Mouse (Mus musculus) liver, embryonic 12.5 days (tissue): ENCODE data around the gene Kif14. TPM values are rescaled to one million over a fixed set of nuclear protein-coding genes. Genes with fewer than 3 reads are reported as not detected.

Experiments used
- ATAC-seq: fragments of 200-750 bp; cut with Nextera tagmentation; 2 replicates; pipeline ENCODE4 v1.8.0; 2017; ENCODE audit warnings: moderate number of reproducible peaks, mild to moderate bottlenecking, moderate library complexity
- H3K27ac ChIP-seq: fragments of 300-500 bp; sonication (generic); 2 replicates; pipeline ENCODE4 v1.5.1; 2016; ENCODE audit warnings: mild to moderate bottlenecking
- H3K27me3 ChIP-seq: fragments of 300-500 bp; sonication (generic); replicated peaks from 2 replicates; pipeline ENCODE4 v1.6.1; 2016; ENCODE audit warnings: mild to moderate bottlenecking, moderate library complexity
- H3K36me3 ChIP-seq: fragments of 300-500 bp; sonication (generic); 2 replicates; pipeline ENCODE4 v1.6.1; 2016; ENCODE audit warnings: mild to moderate bottlenecking, moderate library complexity
- H3K4me1 ChIP-seq: fragments of 300-500 bp; sonication (generic); 2 replicates; pipeline ENCODE4 v1.6.1; 2016
- H3K4me2 ChIP-seq: fragments of 300-500 bp; sonication (generic); 2 replicates; pipeline ENCODE4 v1.6.1; 2016; ENCODE audit warnings: mild to moderate bottlenecking, moderate library complexity
- H3K4me3 ChIP-seq: fragments of 300-500 bp; sonication (generic); 2 replicates; pipeline ENCODE4 v1.5.1; 2016; ENCODE audit warnings: mild to moderate bottlenecking, moderate library complexity
- H3K9ac ChIP-seq: fragments of 300-500 bp; sonication (generic); 2 replicates; pipeline ENCODE4 v1.6.1; 2016; ENCODE audit warnings: mild to moderate bottlenecking, moderate library complexity
- H3K9me3 ChIP-seq: fragments of 300-500 bp; sonication (generic); replicated peaks from 2 replicates; pipeline ENCODE4 v1.6.1; 2016; ENCODE audit warnings: mild to moderate bottlenecking, moderate library complexity
- WGBS: fragments of 180-500 bp; shearing (Covaris S2); methylation state at CpG from one replicate; pipeline ENCODE4 v1.1.7; 2016; ENCODE audit not compliant: insufficient replicate concordance; 5-methylcytosine and 5-hydroxymethylcytosine counted together
- polyA plus RNA-seq: library from polyadenylated mRNA; unstranded; fragments of >200 nt; fragmentation: Nextera tagmentation; extraction: Ambion mirVana; gene quantifications from 2 replicates; pipeline ENCODE4 v1.2.1, GENCODE M21; 2016

Kif14 gene
- polyA plus RNA-seq, 1 experiment from 2014 or later, result 11.3 TPM

- 75% methylated on average over 5 of the region's 5 CpGs for WGBS
- Histone ChIP-seq H3K36me3 (no peaks in the 10 kb centered on the region), H3K4me2 (no peak overlapping the region), H3K9me3 (no peaks in the 10 kb centered on the region), H3K9ac (no peak overlapping the region), H3K27ac (no peak overlapping the region), H3K4me1 (peaks cover 12% of the 10 kb centered on the region), H3K27me3 (peaks cover 30% of the 10 kb centered on the region), H3K4me3 (no peak overlapping the region)
- no peak for ATAC-seq
Observed at GRCm38 (mm10) chr1:136450206-136450605, 15.9 kb upstream of the Kif14 start.

GRCm38 (mm10) chr1:136452421-136452820 is 13.7 kb upstream of the Kif14 start:
- H3K36me3 ChIP-seq, result no peaks in the 10 kb centered on the region
- H3K27me3 ChIP-seq, result peaks cover 48% of the 10 kb centered on the region
- H3K4me1 ChIP-seq, result no peaks in the 10 kb centered on the region
- no peak for ATAC-seq
- H3K4me2 ChIP-seq, result no peak overlapping the region
- no peak overlapping the region for H3K4me3 ChIP-seq
- no peaks in the 10 kb centered on the region for H3K9me3 ChIP-seq
- WGBS, result 73% methylated on average over 5 of the region's 5 CpGs
- H3K27ac ChIP-seq, result no peak overlapping the region
- no peak overlapping the region for H3K9ac ChIP-seq

GRCm38 (mm10) chr1:136455756-136456585 is 10.2 kb upstream of the Kif14 start:
- H3K9ac ChIP-seq, result no peak overlapping the region
- H3K27ac ChIP-seq, result no peak overlapping the region
- H3K27me3 ChIP-seq, result peaks cover 48% of the 10 kb centered on the region
- no peak overlapping the region for H3K4me2 ChIP-seq
- 75% methylated on average over 17 of the region's 17 CpGs for WGBS
- H3K36me3 ChIP-seq, result no peaks in the 10 kb centered on the region
- H3K4me3 ChIP-seq, result no peak overlapping the region
- ATAC-seq, result no peak
- H3K4me1 ChIP-seq, result no peaks in the 10 kb centered on the region
- H3K9me3 ChIP-seq, result no peaks in the 10 kb centered on the region

- Histone ChIP-seq H3K27ac (no peak overlapping the region), H3K4me1 (no peaks in the 10 kb centered on the region), H3K36me3 (no peaks in the 10 kb centered on the region), H3K27me3 (peaks cover 48% of the 10 kb centered on the region), H3K9me3 (no peaks in the 10 kb centered on the region), H3K9ac (no peak overlapping the region), H3K4me2 (no peak overlapping the region), H3K4me3 (no peak overlapping the region)
- no peak for ATAC-seq
- WGBS, result 64% methylated on average over 6 of the region's 6 CpGs
Observed at GRCm38 (mm10) chr1:136456741-136457140, 9.4 kb upstream of the Kif14 start.

GRCm38 (mm10) chr1:136457403-136457802 is 8.7 kb upstream of the Kif14 start:
- no peak overlapping the region for H3K9ac ChIP-seq
- H3K36me3 ChIP-seq, result no peaks in the 10 kb centered on the region
- ATAC-seq, result no peak
- H3K4me3 ChIP-seq, result no peak overlapping the region
- no peaks in the 10 kb centered on the region for H3K4me1 ChIP-seq
- no peak overlapping the region for H3K4me2 ChIP-seq
- 73% methylated on average over 4 of the region's 4 CpGs for WGBS
- no peaks in the 10 kb centered on the region for H3K9me3 ChIP-seq
- no peak overlapping the region for H3K27ac ChIP-seq
- peaks cover 46% of the 10 kb centered on the region for H3K27me3 ChIP-seq

- 26% methylated on average over 9 of the region's 9 CpGs for WGBS
- no peak for ATAC-seq
- Histone ChIP-seq H3K9me3 (no peaks in the 10 kb centered on the region), H3K4me3 (no peak overlapping the region), H3K27ac (no peak overlapping the region), H3K36me3 (no peaks in the 10 kb centered on the region), H3K4me1 (no peaks in the 10 kb centered on the region), H3K4me2 (no peak overlapping the region), H3K9ac (no peak overlapping the region), H3K27me3 (peaks cover 32% of the 10 kb centered on the region)
Observed at GRCm38 (mm10) chr1:136458691-136459245, 7.4 kb upstream of the Kif14 start.

GRCm38 (mm10) chr1:136462443-136462842 is 3.7 kb upstream of the Kif14 start:
- no peak overlapping the region for H3K27ac ChIP-seq
- peaks cover under 1% of the 10 kb centered on the region; the same call in 1 of the 2 replicates for H3K36me3 ChIP-seq
- no peak for ATAC-seq
- no peaks in the 10 kb centered on the region for H3K9me3 ChIP-seq
- H3K4me1 ChIP-seq, result peaks cover 14% of the 10 kb centered on the region
- no peaks in the 10 kb centered on the region for H3K27me3 ChIP-seq
- WGBS, result 68% methylated on average over 10 of the region's 10 CpGs
- no peak overlapping the region for H3K4me2 ChIP-seq
- H3K4me3 ChIP-seq, result no peak overlapping the region
- H3K9ac ChIP-seq, result no peak overlapping the region

- no peak overlapping the region for H3K4me3 ChIP-seq
- no peak for ATAC-seq
- H3K27me3 ChIP-seq, result no peaks in the 10 kb centered on the region
- no peak overlapping the region for H3K27ac ChIP-seq
- H3K4me1 ChIP-seq, result peaks cover 41% of the 10 kb centered on the region
- H3K36me3 ChIP-seq, result peaks cover 27% of the 10 kb centered on the region
- H3K9ac ChIP-seq, result no peak overlapping the region
- H3K9me3 ChIP-seq, result no peaks in the 10 kb centered on the region
- peak overlapping the region; percentile 95; the same call in 1 of the 2 replicates for H3K4me2 ChIP-seq
Observed at GRCm38 (mm10) chr1:136465168-136465567, 975 bp upstream of the Kif14 start.

- Histone ChIP-seq H3K9me3 (no peaks in the 10 kb centered on the region), H3K9ac (peak overlapping the region; percentile 23; the same call in 1 of the 2 replicates), H3K4me1 (peaks cover 47% of the 10 kb centered on the region), H3K36me3 (peaks cover 69% of the 10 kb centered on the region), H3K4me2 (peak overlapping the region; percentile 95), H3K27me3 (no peaks in the 10 kb centered on the region), H3K27ac (no peak overlapping the region), H3K4me3 (peak overlapping the region; percentile 22)
- 90% methylated on average over 4 of the region's 4 CpGs for WGBS
- no peak for ATAC-seq
Observed at GRCm38 (mm10) chr1:136469408-136469807, 3.3 kb downstream of the Kif14 start.

GRCm38 (mm10) chr1:136470471-136470870 is 4.3 kb downstream of the Kif14 start:
- ATAC-seq, result no peak
- peak overlapping the region; percentile 22; the same call in 1 of the 2 replicates for H3K4me3 ChIP-seq

GRCm38 (mm10) chr1:136491681-136492080 is 25.5 kb downstream of the Kif14 start:
- Histone ChIP-seq H3K9ac (no peak overlapping the region), H3K9me3 (no peaks in the 10 kb centered on the region), H3K4me3 (no peak overlapping the region), H3K27me3 (no peaks in the 10 kb centered on the region), H3K4me2 (no peak overlapping the region), H3K36me3 (peaks cover 97% of the 10 kb centered on the region), H3K27ac (no peak overlapping the region), H3K4me1 (peaks cover 5% of the 10 kb centered on the region; the same call in 1 of the 2 replicates)
- 70% methylated on average over 5 of the region's 5 CpGs for WGBS
- 0 out of 2 replicates have a peak, but pooled peaks have one; percentile 24 for ATAC-seq

More at GRCm38 (mm10) chr1:136470471-136470870, 4.3 kb downstream of the Kif14 start:
- Histone ChIP-seq H3K36me3 (peaks cover 79% of the 10 kb centered on the region), H3K9ac (no peak overlapping the region), H3K27ac (no peak overlapping the region), H3K9me3 (no peaks in the 10 kb centered on the region), H3K27me3 (no peaks in the 10 kb centered on the region), H3K4me1 (peaks cover 43% of the 10 kb centered on the region), H3K4me2 (peak overlapping the region; percentile 95)
- WGBS, result 65% methylated on average over 6 of the region's 6 CpGs

GRCm38 (mm10) chr1:136492232-136492631 is 26.1 kb downstream of the Kif14 start:
- 81% methylated on average over 2 of the region's 2 CpGs for WGBS
- H3K27ac ChIP-seq, result no peak overlapping the region
- no peaks in the 10 kb centered on the region for H3K27me3 ChIP-seq
- H3K9me3 ChIP-seq, result no peaks in the 10 kb centered on the region
- no peak overlapping the region for H3K4me3 ChIP-seq
- H3K9ac ChIP-seq, result no peak overlapping the region
- peaks cover 97% of the 10 kb centered on the region for H3K36me3 ChIP-seq
- ATAC-seq, result no peak
- no peak overlapping the region for H3K4me2 ChIP-seq
- H3K4me1 ChIP-seq, result peaks cover 5% of the 10 kb centered on the region; the same call in 1 of the 2 replicates
